Mouse (Mus musculus) heart, embryonic 13.5 days (tissue): ENCODE measurements at regions not wholly inside any gene's neighbourhood (a gene's known extent, or its start where the extent isn't known, plus 50 kb on each side); places are given as distances from the start of the nearest gene placed in this dataset.

Source experiments
- ATAC-seq: fragments of 200-750 bp; cut with Nextera tagmentation; 2 replicates; pipeline ENCODE4 v1.8.0; 2017; ENCODE audit warnings: moderate TSS enrichment; ENCODE audit not compliant: insufficient number of reproducible peaks, low FRiP score, low TSS enrichment; ENCODE audit errors: extremely low read depth
- H3K27ac ChIP-seq: fragments of 300-500 bp; sonication (generic); replicated peaks from 2 replicates; pipeline ENCODE4 v1.5.1; 2015; ENCODE audit warnings: moderate library complexity, mild to moderate bottlenecking, inconsistent platforms
- H3K27me3 ChIP-seq: fragments of 300-500 bp; sonication (generic); replicated peaks from 2 replicates; pipeline ENCODE4 v1.6.1; 2015; ENCODE audit warnings: mild to moderate bottlenecking, inconsistent platforms
- H3K36me3 ChIP-seq: fragments of 300-500 bp; sonication (generic); 2 replicates; pipeline ENCODE4 v1.6.1; 2015; ENCODE audit warnings: mild to moderate bottlenecking, inconsistent platforms
- H3K4me1 ChIP-seq: fragments of 300-500 bp; sonication (generic); 2 replicates; pipeline ENCODE4 v1.6.1; 2015; ENCODE audit warnings: inconsistent platforms
- H3K4me2 ChIP-seq: fragments of 300-500 bp; sonication (generic); 2 replicates; pipeline ENCODE4 v1.6.1; 2015; ENCODE audit warnings: inconsistent platforms, mild to moderate bottlenecking, moderate library complexity
- H3K4me3 ChIP-seq: fragments of 300-500 bp; sonication (generic); 2 replicates; pipeline ENCODE4 v1.5.1; 2015; ENCODE audit warnings: moderate library complexity, mild to moderate bottlenecking, inconsistent platforms
- H3K9ac ChIP-seq: fragments of 300-500 bp; sonication (generic); 2 replicates; pipeline ENCODE4 v1.6.1; 2015; ENCODE audit warnings: inconsistent platforms, mild to moderate bottlenecking, moderate library complexity
- H3K9me3 ChIP-seq: fragments of 300-500 bp; sonication (generic); 2 replicates; pipeline ENCODE4 v1.6.1; 2016; ENCODE audit warnings: inconsistent platforms
- WGBS: fragments of 180-500 bp; shearing (Covaris S2); methylation state at CpG from one replicate; pipeline ENCODE4 v1.1.7; 2015; ENCODE audit warnings: mixed read lengths; 5-methylcytosine and 5-hydroxymethylcytosine counted together

- H3K27ac ChIP-seq, result peak overlapping the region; percentile 84
- WGBS, result 48% methylated on average over 6 of the region's 6 CpGs
- H3K9ac ChIP-seq, result no peak overlapping the region
- H3K27me3 ChIP-seq, result no peaks in the 10 kb centered on the region; the same call in 1 of the 2 replicates
- H3K4me1 ChIP-seq, result peaks cover 23% of the 10 kb centered on the region
- no peak for ATAC-seq
- H3K9me3 ChIP-seq, result no peaks in the 10 kb centered on the region
- no peak overlapping the region for H3K4me3 ChIP-seq
- H3K4me2 ChIP-seq, result no peak overlapping the region
- H3K36me3 ChIP-seq, result no peaks in the 10 kb centered on the region
Observed at GRCm38 (mm10) chrX:12860168-12860567, 98.3 kb upstream of the Med14 start.

GRCm38 (mm10) chrX:12858757-12859156 lies 96.9 kb upstream of the Med14 start:
- no peaks in the 10 kb centered on the region for H3K9me3 ChIP-seq
- peak overlapping the region; percentile 84 for H3K27ac ChIP-seq
- H3K27me3 ChIP-seq, result no peaks in the 10 kb centered on the region; the same call in 1 of the 2 replicates
- peak overlapping the region; percentile 60; the same call in 1 of the 2 replicates for H3K4me2 ChIP-seq
- no peak overlapping the region for H3K4me3 ChIP-seq
- H3K4me1 ChIP-seq, result peaks cover 23% of the 10 kb centered on the region
- no peaks in the 10 kb centered on the region for H3K36me3 ChIP-seq
- no peak overlapping the region for H3K9ac ChIP-seq
- ATAC-seq, result no peak
- 40% methylated on average over 2 of the region's 2 CpGs for WGBS

GRCm38 (mm10) chrX:12857881-12858755 lies 96.2 kb upstream of the Med14 start:
- Histone ChIP-seq H3K4me3 (peak overlapping the region; percentile 38), H3K9ac (peak overlapping the region; percentile 66), H3K4me1 (peaks cover 23% of the 10 kb centered on the region), H3K9me3 (no peaks in the 10 kb centered on the region), H3K36me3 (no peaks in the 10 kb centered on the region), H3K27ac (peak overlapping the region; percentile 84), H3K27me3 (no peaks in the 10 kb centered on the region; the same call in 1 of the 2 replicates), H3K4me2 (peak overlapping the region; percentile 60)
- ATAC-seq, result no peak
- 19% methylated on average over 17 of the region's 17 CpGs for WGBS

GRCm38 (mm10) chrX:12855425-12855824 lies 93.6 kb upstream of the Med14 start:
- no peaks in the 10 kb centered on the region for H3K36me3 ChIP-seq
- no peaks in the 10 kb centered on the region for H3K27me3 ChIP-seq
- no peak overlapping the region for H3K4me2 ChIP-seq
- H3K4me3 ChIP-seq, result no peak overlapping the region
- 0 out of 2 replicates have a peak overlapping the region, but pooled peaks have one; percentile 9 for H3K27ac ChIP-seq
- WGBS, result 51% methylated on average over 4 of the region's 4 CpGs
- H3K9me3 ChIP-seq, result no peaks in the 10 kb centered on the region
- peaks cover 23% of the 10 kb centered on the region for H3K4me1 ChIP-seq
- no peak overlapping the region for H3K9ac ChIP-seq
- ATAC-seq, result no peak

GRCm38 (mm10) chrX:12851684-12852083 lies 89.8 kb upstream of the Med14 start:
- WGBS, result 53% methylated on average over 4 of the region's 4 CpGs
- Histone ChIP-seq H3K9ac (no peak overlapping the region), H3K4me3 (no peak overlapping the region), H3K4me2 (no peak overlapping the region), H3K36me3 (no peaks in the 10 kb centered on the region), H3K9me3 (no peaks in the 10 kb centered on the region), H3K27me3 (0 out of 2 replicates have a peak, but pooled peaks cover 4% of the 10 kb centered on the region), H3K27ac (no peak overlapping the region), H3K4me1 (peaks cover 9% of the 10 kb centered on the region)
- ATAC-seq, result no peak

GRCm38 (mm10) chrX:12844431-12844830 lies 82.6 kb upstream of the Med14 start:
- 0 out of 2 replicates have a peak, but pooled peaks cover 8% of the 10 kb centered on the region for H3K27me3 ChIP-seq
- ATAC-seq, result no peak
- H3K27ac ChIP-seq, result no peak overlapping the region
- H3K36me3 ChIP-seq, result no peaks in the 10 kb centered on the region
- no peak overlapping the region for H3K4me2 ChIP-seq
- peaks cover 9% of the 10 kb centered on the region for H3K4me1 ChIP-seq
- no peak overlapping the region for H3K9ac ChIP-seq
- H3K4me3 ChIP-seq, result no peak overlapping the region
- 8% methylated on average over 1 of the region's 1 CpGs for WGBS
- no peaks in the 10 kb centered on the region for H3K9me3 ChIP-seq

- Histone ChIP-seq H3K4me2 (peak overlapping the region; percentile 65), H3K9me3 (no peaks in the 10 kb centered on the region), H3K27ac (peak overlapping the region; percentile 89), H3K27me3 (no peaks in the 10 kb centered on the region), H3K36me3 (no peaks in the 10 kb centered on the region), H3K4me3 (no peak overlapping the region), H3K9ac (peak overlapping the region; percentile 70; the same call in 1 of the 2 replicates), H3K4me1 (peaks cover 12% of the 10 kb centered on the region)
- WGBS, result 65% methylated on average over 3 of the region's 3 CpGs
- ATAC-seq, result no peak
Observed at GRCm38 (mm10) chrX:12841021-12841325, 79.1 kb upstream of the Med14 start.

- peak overlapping the region; percentile 70 for H3K9ac ChIP-seq
- WGBS, result 15% methylated on average over 25 of the region's 25 CpGs
Observed at GRCm38 (mm10) chrX:12840160-12841020, 78.5 kb upstream of the Med14 start.

GRCm38 (mm10) chrX:12839406-12840159 lies 77.7 kb upstream of the Med14 start:
- 12% methylated on average over 10 of the region's 11 CpGs for WGBS
- Histone ChIP-seq H3K9me3 (no peaks in the 10 kb centered on the region), H3K9ac (peak overlapping the region; percentile 68), H3K4me3 (peak overlapping the region; percentile 45), H3K4me2 (peak overlapping the region; percentile 65), H3K36me3 (no peaks in the 10 kb centered on the region), H3K4me1 (peaks cover 12% of the 10 kb centered on the region), H3K27me3 (no peaks in the 10 kb centered on the region), H3K27ac (peak overlapping the region; percentile 89)
- no peak for ATAC-seq

More at GRCm38 (mm10) chrX:12840160-12841020, 78.5 kb upstream of the Med14 start:
- ATAC-seq, result peak; percentile 46; the same call in 1 of the 2 replicates
- Histone ChIP-seq H3K9me3 (no peaks in the 10 kb centered on the region), H3K4me2 (peak overlapping the region; percentile 65), H3K4me3 (peak overlapping the region; percentile 45), H3K27ac (peak overlapping the region; percentile 89), H3K4me1 (peaks cover 12% of the 10 kb centered on the region), H3K27me3 (no peaks in the 10 kb centered on the region), H3K36me3 (no peaks in the 10 kb centered on the region)

GRCm38 (mm10) chrX:12837821-12838220 lies 75.9 kb upstream of the Med14 start:
- no peaks in the 10 kb centered on the region for H3K27me3 ChIP-seq
- H3K4me3 ChIP-seq, result no peak overlapping the region
- WGBS, result 38% methylated on average over 1 of the region's 1 CpGs
- peaks cover 12% of the 10 kb centered on the region for H3K4me1 ChIP-seq
- no peaks in the 10 kb centered on the region for H3K9me3 ChIP-seq
- no peak overlapping the region for H3K9ac ChIP-seq
- H3K36me3 ChIP-seq, result no peaks in the 10 kb centered on the region
- H3K27ac ChIP-seq, result peak overlapping the region; percentile 8; the same call in 1 of the 2 replicates
- H3K4me2 ChIP-seq, result no peak overlapping the region
- no peak for ATAC-seq
